Comparison of ENCODE assay signal across 21 mouse cellular contexts in the genomic region with DNA sequence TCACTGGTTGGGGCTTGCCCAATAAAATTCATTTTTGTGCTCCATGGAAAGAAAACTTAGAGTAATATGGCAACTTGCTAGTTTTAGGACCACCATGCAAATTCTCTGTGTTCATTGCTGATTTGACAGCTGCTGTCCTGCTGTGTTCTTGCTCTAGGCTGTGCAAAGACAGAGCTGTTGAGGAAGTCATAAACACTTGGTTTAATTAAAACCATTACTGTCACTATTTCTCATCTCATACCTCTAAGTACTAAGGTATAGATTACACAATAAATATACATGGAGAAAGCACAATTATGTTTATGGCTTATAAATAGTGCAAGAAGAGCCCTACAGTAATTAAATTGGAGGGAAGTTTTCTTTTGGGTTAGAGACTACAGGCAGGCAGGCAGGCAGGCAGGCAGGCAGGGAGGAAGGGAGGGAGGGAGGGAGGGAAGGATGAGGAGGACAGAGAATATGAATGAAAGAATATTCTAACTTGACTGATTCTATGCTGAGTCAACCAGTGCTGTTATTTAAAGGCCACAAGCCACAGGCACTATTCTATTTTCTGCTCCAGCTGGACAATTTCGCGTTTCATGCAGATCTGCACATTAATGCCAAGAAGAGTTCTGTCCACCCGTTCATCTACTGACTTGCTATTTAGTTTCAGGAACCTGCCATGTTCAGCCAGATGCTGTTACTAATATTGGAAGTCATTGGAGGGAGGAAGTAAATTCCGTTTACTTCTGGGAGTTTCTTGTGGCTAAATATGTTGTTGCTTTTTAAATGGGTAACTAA.
DNase-seq lines count a peak whose midpoint lies in the region; ATAC-seq and TF ChIP-seq lines count a peak whose summit lies in the region.
"Had no signal": no experiment of that assay in that cellular context is flagged by ENCODE, and none has a peak within 500 bp of the region (broad histone marks: within the 10 kb centered on the region; RNA-seq: fewer than 3 reads in every experiment).

No protein-coding gene starts in this region.

- no peak overlapping the region for H3ac ChIP-seq in myocyte (ENCODE audit: control insufficient read depth, insufficient read length)

- no peaks in the 10 kb centered on the region for H3K36me3 ChIP-seq in embryonic facial prominence, embryonic 14.5 days (ENCODE audit: control insufficient read depth, insufficient read depth, low read length)
- no peaks in the 10 kb centered on the region for H3K36me3 ChIP-seq in embryonic facial prominence, embryonic 10.5 days (replicated peaks)
- no peaks in the 10 kb centered on the region for H3K36me3 ChIP-seq in hindbrain, postnatal 0 days (ENCODE audit: insufficient read depth, low read length)
- H3K36me3 ChIP-seq in hindbrain, embryonic 11.5 days (ENCODE audit: control insufficient read depth, insufficient read depth, low read length): no peaks in the 10 kb centered on the region
- no peaks in the 10 kb centered on the region for H3K36me3 ChIP-seq in myocyte (ENCODE audit: control insufficient read depth, insufficient read depth)
- H3K36me3 ChIP-seq in thymus, adult 2 months (ENCODE audit: control insufficient read depth, insufficient read depth, low read length): no peaks in the 10 kb centered on the region
- no peaks in the 10 kb centered on the region for H3K36me3 ChIP-seq in hindbrain, embryonic 12.5 days
- H3K36me3 ChIP-seq: embryonic facial prominence, embryonic 13.5 days; forebrain, embryonic 10.5 days; heart, embryonic 15.5 days; limb, embryonic 13.5 days; liver, embryonic 15.5 days; midbrain, embryonic 10.5 days had no signal

- no peak overlapping the region for H3K9ac ChIP-seq in embryonic facial prominence, embryonic 14.5 days (ENCODE audit: low read depth, low read length)
- no peak overlapping the region for H3K9ac ChIP-seq in hindbrain, postnatal 0 days (replicated peaks; ENCODE audit: low read length)
- no peak overlapping the region for H3K9ac ChIP-seq in hindbrain, embryonic 11.5 days (ENCODE audit: low read depth, low read length)
- no peak overlapping the region for H3K9ac ChIP-seq in hindbrain, embryonic 12.5 days
- H3K9ac ChIP-seq: embryonic facial prominence, embryonic 13.5 days; heart, embryonic 15.5 days; hindbrain, embryonic 14.5 days; limb, embryonic 13.5 days; liver, embryonic 15.5 days had no signal

- H3K27me3 ChIP-seq in embryonic facial prominence, embryonic 14.5 days (replicated peaks; ENCODE audit: control insufficient read depth, insufficient read depth, low read length): no peaks in the 10 kb centered on the region
- no peaks in the 10 kb centered on the region for H3K27me3 ChIP-seq in embryonic facial prominence, embryonic 10.5 days (replicated peaks; ENCODE audit: low read depth, poor library complexity, severe bottlenecking)
- no peaks in the 10 kb centered on the region for H3K27me3 ChIP-seq in hindbrain, postnatal 0 days (ENCODE audit: insufficient read depth, low read length)
- no peaks in the 10 kb centered on the region for H3K27me3 ChIP-seq in hindbrain, embryonic 11.5 days (ENCODE audit: control insufficient read depth, insufficient read depth, low read length)
- no peaks in the 10 kb centered on the region for H3K27me3 ChIP-seq in myocyte (ENCODE audit: control insufficient read depth, insufficient read depth, insufficient read length)
- H3K27me3 ChIP-seq in thymus, adult 2 months (ENCODE audit: control insufficient read depth, insufficient read depth, low read length): no peaks in the 10 kb centered on the region
- H3K27me3 ChIP-seq in hindbrain, embryonic 12.5 days: no peaks in the 10 kb centered on the region
- H3K27me3 ChIP-seq: embryonic facial prominence, embryonic 13.5 days; heart, embryonic 15.5 days; limb, embryonic 13.5 days; liver, embryonic 15.5 days had no signal

- 53% methylated on average over 4 of the region's 4 CpGs for WGBS in embryonic facial prominence, embryonic 14.5 days
- WGBS in embryonic facial prominence, embryonic 10.5 days: 73% methylated on average over 4 of the region's 4 CpGs
- 52% methylated on average over 4 of the region's 4 CpGs for WGBS in hindbrain, postnatal 0 days
- WGBS in hindbrain, embryonic 11.5 days: 71% methylated on average over 4 of the region's 4 CpGs
- WGBS in thymus, adult 2 months: 66% methylated on average over 4 of the region's 4 CpGs
- 55% methylated on average over 4 of the region's 4 CpGs for WGBS in hindbrain, embryonic 12.5 days

- peak; percentile 42 for DNase-seq in embryonic facial prominence, embryonic 14.5 days (ENCODE audit: low spot score)
- DNase-seq in embryonic facial prominence, embryonic 10.5 days (ENCODE audit: low spot score): no peak
- DNase-seq in hindbrain, postnatal 0 days (ENCODE audit: low spot score): peak; percentile 5
- DNase-seq in hindbrain, embryonic 11.5 days (ENCODE audit: low spot score): no peak
- no peak for DNase-seq in thymus, adult 2 months
- DNase-seq: cerebellum, postnatal 14 days; kidney, postnatal 36 days; lung, postnatal 10 days; thymus, postnatal 4 days had no signal

- no peak for ATAC-seq in embryonic facial prominence, embryonic 14.5 days (ENCODE audit: low read depth)
- no peak for ATAC-seq in hindbrain, postnatal 0 days
- ATAC-seq in hindbrain, embryonic 11.5 days (ENCODE audit: low FRiP score): no peak
- no peak; the same call in 1 of the 2 replicates for ATAC-seq in hindbrain, embryonic 12.5 days (ENCODE audit: low FRiP score)
- ATAC-seq: intestine, postnatal 0 days; Patski had no signal

- H3K4me1 ChIP-seq in embryonic facial prominence, embryonic 14.5 days (ENCODE audit: control insufficient read depth, insufficient read depth, low read length): no peaks in the 10 kb centered on the region
- 0 out of 2 replicates have a peak, but pooled peaks cover 3% of the 10 kb centered on the region for H3K4me1 ChIP-seq in embryonic facial prominence, embryonic 10.5 days
- H3K4me1 ChIP-seq in hindbrain, postnatal 0 days (ENCODE audit: insufficient read depth, low read length): no peaks in the 10 kb centered on the region
- H3K4me1 ChIP-seq in hindbrain, embryonic 11.5 days (replicated peaks; ENCODE audit: control insufficient read depth, insufficient read depth, low read length): no peaks in the 10 kb centered on the region; the same call in 1 of the 2 replicates
- peaks cover 11% of the 10 kb centered on the region for H3K4me1 ChIP-seq in bone marrow macrophage, adult 2 months (ENCODE audit: control insufficient read depth, insufficient read depth, low read length)
- no peaks in the 10 kb centered on the region for H3K4me1 ChIP-seq in thymus, adult 2 months (replicated peaks; ENCODE audit: control insufficient read depth, insufficient read depth, low read length)
- no peaks in the 10 kb centered on the region for H3K4me1 ChIP-seq in hindbrain, embryonic 12.5 days
- H3K4me1 ChIP-seq: embryonic facial prominence, embryonic 13.5 days; heart, embryonic 15.5 days; limb, embryonic 13.5 days; liver, embryonic 15.5 days had no signal

- no peaks in the 10 kb centered on the region for H3K79me2 ChIP-seq in myocyte (ENCODE audit: control insufficient read depth, insufficient read depth)

- no peak overlapping the region for H3K4me3 ChIP-seq in embryonic facial prominence, embryonic 14.5 days (ENCODE audit: low read depth, low read length)
- H3K4me3 ChIP-seq in embryonic facial prominence, embryonic 10.5 days: no peak overlapping the region
- no peak overlapping the region for H3K4me3 ChIP-seq in hindbrain, postnatal 0 days (ENCODE audit: low read length)
- H3K4me3 ChIP-seq in hindbrain, embryonic 11.5 days (ENCODE audit: low read depth, low read length): no peak overlapping the region
- no peak overlapping the region for H3K4me3 ChIP-seq in bone marrow macrophage, adult 2 months (ENCODE audit: insufficient read depth, low read length)
- H3K4me3 ChIP-seq in myocyte: no peak overlapping the region
- H3K4me3 ChIP-seq in thymus, adult 2 months (ENCODE audit: control insufficient read depth, insufficient read depth, low read length): no peak overlapping the region
- no peak overlapping the region for H3K4me3 ChIP-seq in hindbrain, embryonic 12.5 days
- H3K4me3 ChIP-seq: embryonic facial prominence, embryonic 13.5 days; forebrain, embryonic 10.5 days; heart, embryonic 15.5 days; limb, embryonic 13.5 days; liver, embryonic 15.5 days; midbrain, embryonic 10.5 days had no signal

- H3K4me2 ChIP-seq in embryonic facial prominence, embryonic 14.5 days (ENCODE audit: low read depth, low read length): no peak overlapping the region
- no peak overlapping the region for H3K4me2 ChIP-seq in hindbrain, postnatal 0 days (ENCODE audit: low read depth, low read length)
- H3K4me2 ChIP-seq in hindbrain, embryonic 11.5 days (replicated peaks; ENCODE audit: low read depth, low read length): no peak overlapping the region
- peak overlapping the region; percentile 12 for H3K4me2 ChIP-seq in myocyte (ENCODE audit: low read depth)
- H3K4me2 ChIP-seq in hindbrain, embryonic 12.5 days (replicated peaks): no peak overlapping the region
- H3K4me2 ChIP-seq: embryonic facial prominence, embryonic 13.5 days; heart, embryonic 15.5 days; hindbrain, embryonic 14.5 days; limb, embryonic 13.5 days; liver, embryonic 15.5 days had no signal

- H3K9me3 ChIP-seq in embryonic facial prominence, embryonic 14.5 days (ENCODE audit: control insufficient read depth, low read length): peaks cover 5% of the 10 kb centered on the region; the same call in 1 of the 2 replicates
- 0 out of 2 replicates have a peak, but pooled peaks cover 4% of the 10 kb centered on the region for H3K9me3 ChIP-seq in embryonic facial prominence, embryonic 10.5 days
- H3K9me3 ChIP-seq in hindbrain, postnatal 0 days (ENCODE audit: low read length): 0 out of 2 replicates have a peak, but pooled peaks cover 4% of the 10 kb centered on the region
- H3K9me3 ChIP-seq in hindbrain, embryonic 11.5 days (ENCODE audit: control insufficient read depth, low read length): no peaks in the 10 kb centered on the region
- H3K9me3 ChIP-seq in hindbrain, embryonic 12.5 days (replicated peaks): no peaks in the 10 kb centered on the region
- H3K9me3 ChIP-seq: embryonic facial prominence, embryonic 13.5 days; heart, embryonic 15.5 days; limb, embryonic 13.5 days; liver, embryonic 15.5 days had no signal

- TF ChIP-seq CTCF in hindbrain, postnatal 0 days (IDR thresholded peaks at IDR 0.05; ENCODE audit: low read depth): no peak
- TF ChIP-seq CTCF in bone marrow macrophage, adult 2 months (IDR thresholded peaks at IDR 0.05; ENCODE audit: low read depth, low read length): no peak
- no peak for TF ChIP-seq CTCF in thymus, adult 2 months (IDR thresholded peaks at IDR 0.05; ENCODE audit: borderline replicate concordance, control insufficient read depth, extremely low read depth, insufficient read depth, low read length, poor library complexity)

- no peak for TF ChIP-seq POLR2A in bone marrow macrophage, adult 2 months (IDR thresholded peaks at IDR 0.05; ENCODE audit: borderline replicate concordance, low read depth, low read length)
- TF ChIP-seq POLR2A in myocyte (IDR thresholded peaks at IDR 0.05; ENCODE audit: insufficient read length, low read depth): no peak
- TF ChIP-seq POLR2A in thymus, adult 2 months (IDR thresholded peaks at IDR 0.05; ENCODE audit: control insufficient read depth, extremely low read depth, insufficient read depth, low read length, poor library complexity): no peak

- no peak overlapping the region for H3K27ac ChIP-seq in embryonic facial prominence, embryonic 14.5 days (replicated peaks; ENCODE audit: low read depth, low read length)
- H3K27ac ChIP-seq in embryonic facial prominence, embryonic 10.5 days (replicated peaks): no peak overlapping the region
- H3K27ac ChIP-seq in hindbrain, postnatal 0 days: no peak overlapping the region
- H3K27ac ChIP-seq in hindbrain, embryonic 11.5 days (ENCODE audit: low read depth, low read length): no peak overlapping the region
- H3K27ac ChIP-seq in bone marrow macrophage, adult 2 months (ENCODE audit: insufficient read depth, low read depth, low read length): peak overlapping the region; percentile 24
- H3K27ac ChIP-seq in thymus, adult 2 months (ENCODE audit: control insufficient read depth, insufficient read depth, low read length): no peak overlapping the region
- no peak overlapping the region for H3K27ac ChIP-seq in hindbrain, embryonic 12.5 days
- H3K27ac ChIP-seq: embryonic facial prominence, embryonic 13.5 days; forebrain, embryonic 10.5 days; heart, embryonic 15.5 days; hindbrain, embryonic 14.5 days; limb, embryonic 13.5 days; liver, embryonic 15.5 days; midbrain, embryonic 10.5 days had no signal

Comparison
In these comparisons a context has a peak if more than half of its experiments do, and no peak if none do; other contexts are left out.
1. DNase-seq: peak in embryonic facial prominence, embryonic 14.5 days (single experiment) and hindbrain, postnatal 0 days (single experiment); none in embryonic facial prominence, embryonic 10.5 days (single experiment), hindbrain, embryonic 11.5 days (single experiment) and thymus, adult 2 months (single experiment).